Mouse (Mus musculus): ENCODE measurements around the gene Mreg.

The Mreg gene

GRCm38 (mm10) chr1:72119981-72120380 lies 92.1 kb downstream of the Mreg start:
- DNase-seq = no peak

DNA sequence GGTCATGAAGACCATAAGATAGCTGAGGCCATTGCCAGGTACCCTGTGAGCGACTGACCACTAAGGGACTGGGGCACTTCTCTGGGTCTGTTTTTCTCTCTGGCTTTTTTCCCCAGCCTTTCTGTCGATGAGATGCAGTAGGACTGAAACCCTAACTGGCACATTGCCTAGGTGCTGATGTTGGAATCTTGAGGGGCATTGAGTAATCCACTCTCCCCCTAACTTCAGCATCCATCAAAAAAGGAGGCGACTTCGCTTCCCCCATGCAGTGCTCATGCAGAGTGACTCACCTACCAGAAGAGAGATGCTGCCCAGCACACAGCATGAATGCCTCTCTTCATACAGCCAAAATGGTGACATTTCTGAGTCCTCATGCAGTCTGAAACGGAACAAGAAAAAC lies 97.9 kb downstream of the Mreg start:
- DNase-seq = no peak

All from right cerebral cortex, postnatal 4 days (tissue).